Mouse (Mus musculus): ENCODE data around the gene Enkd1.

- TF ChIP-seq CHD2 (IDR thresholded peaks at IDR 0.05; ENCODE audit: low read depth, low read length) (no peak), ZNF384 (IDR thresholded peaks at IDR 0.05; ENCODE audit: low read depth, low read length) (no peak)
Measured at GRCm38 (mm10) chr8:105714139-105714538, 6.1 kb upstream of the Enkd1 start.
